Mouse (Mus musculus) megakaryocyte progenitor cell, adult 5-6 weeks (primary cell): ENCODE measurements around the gene Clpb. TPM values are rescaled to one million over a fixed set of nuclear protein-coding genes. Genes with fewer than 3 reads are reported as not detected.

Experiments
- ATAC-seq: replicated peaks from 2 replicates; pipeline ENCODE4 v1.8.0; 2016; ENCODE audit warnings: mild to moderate bottlenecking, moderate TSS enrichment, inconsistent platforms; ENCODE audit not compliant: poor library complexity
- total RNA-seq, 2 experiments: library from RNA; stranded (forward) in 1 of 2; stranded (reverse) in 1 of 2; fragments of 157-497, 149-512 nt in 1 of 2; fragments of 200-1000 nt in 1 of 2; gene quantifications; 2 replicates each; pipeline versions ENCODE4 v1.2.3 to v1.2.4; 2015 to 2017

The Clpb gene
- total RNA-seq, 2 experiments from 2014 or later = 9.9 to 32.9 TPM

DNA sequence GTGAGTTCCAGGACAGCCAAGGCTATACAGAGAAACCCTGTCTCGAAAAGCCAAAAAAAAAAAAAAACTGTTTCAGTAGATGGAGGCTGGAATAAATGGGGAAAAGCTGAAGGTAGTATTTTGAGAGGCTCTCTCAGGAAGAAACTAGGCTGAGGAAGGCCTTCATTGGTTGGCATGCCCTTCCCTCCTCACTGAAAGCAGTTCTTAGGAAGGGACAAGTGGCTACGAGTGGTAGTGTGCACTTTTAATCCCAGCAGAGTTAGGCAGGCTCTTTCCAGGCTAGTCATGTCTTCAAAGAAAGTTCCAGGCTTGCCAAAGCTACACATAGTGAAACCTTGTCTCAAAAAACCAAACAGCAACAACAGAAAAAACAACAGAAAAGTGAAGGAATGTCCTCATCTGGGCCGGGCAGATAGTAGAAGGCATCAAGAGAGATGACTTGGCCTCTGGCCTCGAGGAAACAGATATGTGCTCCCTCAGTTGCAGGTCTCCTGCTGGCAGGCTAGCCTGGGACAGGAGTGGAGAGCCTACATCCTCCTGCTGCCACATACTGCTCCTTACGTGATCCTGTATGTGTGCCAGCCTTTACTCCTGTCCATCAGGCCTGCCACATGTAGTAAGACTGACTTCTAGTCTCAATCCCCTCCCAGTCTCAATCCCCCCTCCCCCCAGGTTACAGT lies 8.3 kb downstream of the Clpb start:
- peak; percentile 77 for ATAC-seq

GRCm38 (mm10) chr7:101673497-101673896 lies 10.1 kb downstream of the Clpb start:
- ATAC-seq = no peak

DNA sequence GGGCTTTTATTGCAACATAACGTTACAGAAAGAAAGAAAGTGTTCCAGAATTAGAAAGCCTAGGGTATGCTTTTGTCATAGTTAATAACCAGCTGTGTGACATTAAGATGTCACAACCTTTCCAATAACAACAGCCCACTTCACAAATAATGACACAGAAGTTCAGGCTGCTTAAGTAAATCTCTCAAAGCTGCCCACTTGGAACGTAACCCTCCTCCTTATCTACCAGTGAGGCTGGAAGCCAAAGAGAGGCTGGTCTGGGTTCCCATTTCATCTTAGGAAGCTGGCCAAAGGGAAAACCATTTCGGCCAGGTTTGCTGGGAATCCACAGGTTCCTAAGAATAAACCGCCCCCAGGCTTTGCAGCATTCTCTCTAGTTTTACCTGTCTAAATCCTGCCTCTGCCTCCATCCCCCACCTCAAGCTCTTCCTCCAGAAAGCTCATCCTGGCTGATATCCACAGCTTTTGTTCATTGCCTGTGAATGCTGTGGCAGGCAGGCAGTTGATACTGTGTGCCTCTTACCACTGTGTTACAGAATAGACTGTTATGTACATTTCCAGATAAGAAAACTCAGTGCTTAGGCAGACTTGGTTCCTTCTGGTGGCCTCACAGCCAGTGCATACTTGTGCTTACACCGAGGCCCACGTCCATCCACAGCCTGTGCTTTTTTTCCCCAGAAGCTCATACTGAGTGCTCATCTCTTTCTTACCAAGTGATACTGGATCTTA lies 12.8 kb downstream of the Clpb start:
- ATAC-seq = peak; percentile 37

GRCm38 (mm10) chr7:101676762-101677308 lies 13.4 kb downstream of the Clpb start:
- no peak for ATAC-seq

DNA sequence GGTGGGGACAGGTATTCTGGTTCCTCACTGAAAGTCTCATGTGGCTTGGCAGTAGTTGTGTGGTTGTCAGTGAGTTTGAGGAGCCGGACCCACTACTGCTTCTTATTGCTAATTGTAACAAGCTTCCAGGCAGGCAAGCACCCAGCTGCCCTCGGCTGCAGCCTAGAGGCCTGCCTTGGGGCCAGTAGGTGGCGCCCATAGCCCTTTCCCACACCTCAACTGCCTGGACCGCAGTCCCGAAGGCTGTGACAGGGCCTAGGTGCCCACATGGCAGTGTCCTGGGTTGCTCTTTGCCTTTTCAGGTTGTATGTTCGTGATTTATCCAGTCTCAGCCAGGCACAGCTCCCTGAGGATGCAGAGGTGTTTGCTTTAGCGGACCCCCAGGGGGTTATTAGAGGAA lies 16.2 kb downstream of the Clpb start:
- ATAC-seq = peak; percentile 96

DNA sequence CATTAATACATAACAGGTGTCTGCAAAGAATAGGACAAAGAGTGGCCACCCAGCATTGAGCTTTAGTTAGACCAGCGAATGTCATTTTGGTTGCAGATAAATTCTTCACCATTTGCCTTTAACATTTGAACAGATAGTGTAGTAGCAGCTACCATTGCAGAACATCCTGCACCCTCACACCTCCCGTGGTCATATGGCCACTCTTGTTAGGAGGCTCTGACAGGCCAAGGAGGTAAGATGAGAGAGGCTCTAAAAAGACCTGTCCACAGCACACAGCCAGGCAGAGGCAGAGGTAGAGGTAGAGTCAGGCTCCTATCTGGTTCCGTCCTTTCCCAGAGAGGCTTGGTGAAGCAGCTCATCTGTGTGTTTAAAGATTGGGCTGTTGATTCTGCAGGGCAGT lies 17.5 kb downstream of the Clpb start:
- ATAC-seq = no peak

DNA sequence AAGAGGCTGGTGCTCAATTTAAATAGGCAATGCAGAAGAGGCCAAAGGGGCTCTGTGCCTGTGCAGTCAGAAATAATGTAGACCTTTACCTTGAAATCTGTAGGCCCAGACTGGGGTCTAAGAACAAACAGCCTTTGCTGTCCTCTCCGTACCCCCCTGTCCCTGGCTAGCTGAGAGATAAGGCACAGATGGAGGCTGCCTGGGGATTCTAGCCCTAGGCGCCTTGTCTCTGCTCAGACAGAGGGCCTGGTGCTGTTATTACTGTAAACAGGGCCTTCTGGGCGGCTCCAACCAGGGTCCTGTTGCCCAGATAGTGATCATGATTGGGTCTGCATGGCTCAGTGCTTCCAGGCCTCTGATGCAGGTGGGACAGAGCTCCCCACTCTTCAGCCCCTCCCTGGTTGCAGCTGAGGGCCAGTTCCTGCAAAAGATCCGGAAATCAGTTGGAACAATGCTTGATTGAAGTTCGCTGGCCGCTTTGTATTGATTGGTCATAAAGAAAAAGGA lies 18.2 kb downstream of the Clpb start:
- no peak for ATAC-seq

DNA sequence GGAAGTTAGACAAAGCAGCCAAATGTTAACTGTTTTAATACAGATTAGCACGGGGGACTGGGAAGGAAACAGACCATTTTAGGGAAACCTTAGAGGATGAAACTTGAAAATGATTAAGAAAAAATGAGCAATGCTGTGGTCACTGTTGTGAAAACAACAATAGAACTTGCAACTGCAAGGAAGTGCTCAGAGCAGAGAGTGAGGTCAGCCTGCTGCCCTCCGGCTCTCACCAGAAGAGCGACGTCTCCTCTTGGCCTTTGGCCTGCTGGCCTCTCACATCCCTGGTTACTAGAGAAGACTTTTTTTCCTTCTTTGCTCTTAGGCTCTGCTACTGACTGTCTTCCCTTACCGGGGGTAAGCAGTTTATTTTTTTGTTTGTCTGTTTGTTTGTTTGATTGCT lies 19.5 kb downstream of the Clpb start:
- no peak; the same call in 1 of the 2 replicates for ATAC-seq

DNA sequence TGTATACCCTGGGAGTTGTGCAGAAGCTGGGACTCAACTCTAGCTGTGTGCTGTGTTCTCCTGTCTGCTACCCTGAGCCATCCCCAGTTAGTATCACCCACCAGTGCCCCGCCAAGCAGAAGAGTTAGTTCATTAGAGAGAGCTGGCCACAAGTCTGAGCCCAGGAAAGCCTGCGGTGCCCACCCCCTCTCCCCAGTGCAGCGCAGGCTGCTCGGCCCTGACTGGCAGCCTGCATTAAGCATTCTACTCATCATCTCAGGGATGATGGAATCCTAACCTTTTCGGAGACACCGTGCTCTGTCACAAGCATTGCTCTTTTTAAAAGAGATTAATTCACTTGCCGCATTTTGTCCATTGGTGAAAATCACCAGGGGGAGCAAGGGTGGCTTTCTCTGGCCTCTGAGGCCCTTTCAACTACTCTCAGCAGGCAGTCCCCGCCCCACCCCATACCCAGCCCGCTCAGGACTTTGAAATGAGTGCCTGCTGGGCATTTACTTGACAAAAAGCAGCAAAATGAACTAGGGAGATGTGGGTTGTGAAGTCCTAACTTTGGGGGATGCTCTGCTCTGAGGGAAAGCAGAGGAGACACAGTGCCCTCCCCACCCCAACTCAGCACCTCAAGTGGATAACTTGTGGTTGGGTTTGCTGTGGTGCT lies 20.7 kb downstream of the Clpb start:
- no peak for ATAC-seq

- no peak for ATAC-seq
Observed at GRCm38 (mm10) chr7:101684671-101685070, 21.2 kb downstream of the Clpb start.

GRCm38 (mm10) chr7:101687144-101687543 lies 23.7 kb downstream of the Clpb start:
- peak; percentile 79 for ATAC-seq

- no peak for ATAC-seq
Observed at GRCm38 (mm10) chr7:101690471-101690870, 27.0 kb downstream of the Clpb start.

DNA sequence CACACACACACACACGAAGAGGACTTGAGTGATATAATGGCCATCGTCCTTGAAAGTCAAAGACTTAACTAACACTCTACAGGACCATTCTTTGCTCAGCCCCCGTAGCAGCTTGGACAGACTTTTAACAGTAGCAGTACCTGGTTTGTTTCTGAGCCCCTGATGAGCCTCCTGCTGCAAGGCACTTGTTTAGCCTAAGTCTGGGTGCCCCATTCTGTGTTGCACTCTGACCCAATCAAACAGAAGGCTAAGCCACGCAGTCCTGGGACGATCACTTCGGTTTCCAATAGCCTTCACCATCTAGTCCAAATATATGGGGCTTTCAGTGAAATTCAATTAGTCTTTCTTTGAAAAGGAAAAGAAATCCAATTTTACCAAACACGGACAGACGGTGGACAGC lies 28.4 kb downstream of the Clpb start:
- ATAC-seq = no peak

DNA sequence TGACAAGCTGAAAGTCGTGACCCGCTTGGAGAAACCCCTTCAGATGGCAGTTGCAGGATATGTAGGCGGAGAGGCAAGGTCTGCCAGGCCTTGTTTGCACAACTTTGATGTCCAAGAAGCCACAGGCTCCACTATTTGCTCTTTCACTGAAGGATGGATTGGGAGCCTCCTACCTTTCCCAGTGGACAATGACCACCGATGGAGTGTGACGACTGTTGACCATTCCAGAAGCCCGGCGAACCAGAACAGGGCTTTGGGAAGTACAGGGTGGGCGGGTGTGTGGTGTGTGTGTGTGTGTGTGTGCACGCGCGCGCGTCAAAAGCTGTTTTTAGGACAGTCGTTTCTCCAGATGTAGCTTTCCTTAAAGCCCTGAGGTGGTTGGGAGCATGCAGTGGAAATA lies 29.0 kb downstream of the Clpb start:
- ATAC-seq = no peak

DNA sequence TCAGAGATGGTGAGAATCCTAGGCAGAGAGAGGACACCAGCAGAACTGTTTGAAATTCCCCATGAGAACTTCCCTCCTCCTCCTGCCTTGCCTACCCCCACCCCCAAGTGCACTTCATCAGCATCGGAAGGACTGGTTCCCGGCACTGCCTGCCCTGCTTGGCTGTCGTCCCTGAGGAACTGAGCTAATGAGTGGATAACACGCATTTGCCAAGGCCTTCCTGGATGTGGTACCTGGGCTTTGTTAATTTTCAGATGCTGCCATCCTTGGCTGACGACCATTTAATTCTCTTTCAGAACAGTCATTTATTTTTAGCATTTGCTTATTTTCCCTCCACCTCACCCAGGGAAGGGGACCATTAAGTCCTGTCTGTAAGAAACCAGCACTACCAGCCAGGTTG lies 32.0 kb downstream of the Clpb start:
- no peak for ATAC-seq

- peak; percentile 96 for ATAC-seq
Observed at GRCm38 (mm10) chr7:101696931-101697723, 33.7 kb downstream of the Clpb start.

GRCm38 (mm10) chr7:101700296-101700695 lies 36.9 kb downstream of the Clpb start:
- ATAC-seq = no peak

DNA sequence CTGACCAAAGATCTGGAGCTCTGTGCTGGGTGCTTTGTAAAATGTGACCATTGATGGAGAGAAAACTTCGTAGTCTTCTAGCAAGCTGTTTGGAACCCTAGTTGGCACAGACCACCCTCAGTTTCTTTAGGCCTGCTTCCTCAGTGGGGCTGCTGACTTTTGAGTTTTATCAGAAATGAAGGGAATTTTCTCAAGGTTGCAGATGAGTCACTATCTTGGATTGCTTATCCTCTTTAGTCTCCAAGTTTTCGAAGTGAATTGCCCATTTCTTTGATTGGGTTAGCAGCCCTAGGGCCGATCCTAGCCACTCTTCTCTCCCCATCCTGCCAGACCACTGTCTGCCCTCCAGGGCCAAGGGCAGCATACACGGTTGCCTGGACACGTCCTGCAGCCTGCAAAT lies 39.3 kb downstream of the Clpb start:
- ATAC-seq = no peak

- ATAC-seq = no peak
Observed at GRCm38 (mm10) chr7:101709586-101709985, 46.2 kb downstream of the Clpb start.

DNA sequence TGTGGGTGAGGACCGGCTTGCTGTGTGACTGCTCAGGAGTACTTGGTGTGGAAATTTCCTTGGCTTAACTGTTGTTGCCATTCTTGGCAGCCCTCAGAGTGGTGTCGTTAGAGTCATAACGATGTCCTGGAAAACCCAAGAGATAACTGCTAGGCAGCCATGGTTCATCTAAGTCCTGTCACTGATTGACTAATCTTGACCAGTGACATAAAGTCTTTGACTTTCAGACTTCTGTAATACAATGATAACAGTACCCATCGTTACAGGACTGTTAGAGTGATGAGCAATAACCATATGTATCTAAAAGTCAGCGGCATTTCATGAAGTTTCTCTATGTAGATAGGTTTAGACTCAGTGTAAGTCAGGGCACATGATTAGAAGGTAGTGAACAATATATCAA lies 46.8 kb downstream of the Clpb start:
- peak; percentile 78 for ATAC-seq
